Mouse (Mus musculus): Measurements from ENCODE around the gene Eid3.
A peak's percentile ranks its signal among the peaks of the same experiment; 100 is the strongest.

The Eid3 gene

GRCm38 (mm10) chr10:82860929-82861315 is 5.5 kb upstream of the Eid3 start:
- DNase-seq (ENCODE audit: low read depth, low spot score), result no peak

GRCm38 (mm10) chr10:82863106-82863680 is 3.2 kb upstream of the Eid3 start:
- DNase-seq (ENCODE audit: low read depth, low spot score), result no peak

GRCm38 (mm10) chr10:82863827-82864226 is 2.6 kb upstream of the Eid3 start:
- no peak for DNase-seq (ENCODE audit: low read depth, low spot score)

- DNase-seq (ENCODE audit: low read depth, low spot score), result no peak
Observed at GRCm38 (mm10) chr10:82866832-82867231, 406 bp downstream of the Eid3 start.

GRCm38 (mm10) chr10:82868418-82869086 is 2.1 kb downstream of the Eid3 start:
- no peak for DNase-seq (ENCODE audit: low read depth, low spot score)

- DNase-seq (ENCODE audit: low read depth, low spot score), result no peak
Observed at GRCm38 (mm10) chr10:82875446-82875845, 9.0 kb downstream of the Eid3 start.

- no peak for DNase-seq (ENCODE audit: low read depth, low spot score)
Observed at GRCm38 (mm10) chr10:82876076-82876796, 9.8 kb downstream of the Eid3 start.

GRCm38 (mm10) chr10:82887354-82887753 is 20.9 kb downstream of the Eid3 start:
- DNase-seq (ENCODE audit: low read depth, low spot score), result no peak

GRCm38 (mm10) chr10:82888576-82888975 is 22.1 kb downstream of the Eid3 start:
- no peak for DNase-seq (ENCODE audit: low read depth, low spot score)

GRCm38 (mm10) chr10:82889447-82889973 is 23.1 kb downstream of the Eid3 start:
- DNase-seq (ENCODE audit: low read depth, low spot score), result no peak

GRCm38 (mm10) chr10:82890936-82891335 is 24.5 kb downstream of the Eid3 start:
- DNase-seq (ENCODE audit: low read depth, low spot score), result no peak

GRCm38 (mm10) chr10:82891427-82891826 is 25.0 kb downstream of the Eid3 start:
- DNase-seq (ENCODE audit: low read depth, low spot score), result no peak

GRCm38 (mm10) chr10:82892442-82893055 is 26.1 kb downstream of the Eid3 start:
- no peak for DNase-seq (ENCODE audit: low read depth, low spot score)

- no peak for DNase-seq (ENCODE audit: low read depth, low spot score)
Observed at GRCm38 (mm10) chr10:82893872-82894650, 27.6 kb downstream of the Eid3 start.

GRCm38 (mm10) chr10:82897936-82898335 is 31.5 kb downstream of the Eid3 start:
- DNase-seq (ENCODE audit: low read depth, low spot score), result no peak

- DNase-seq (ENCODE audit: low read depth, low spot score), result no peak
Observed at GRCm38 (mm10) chr10:82898893-82899292, 32.5 kb downstream of the Eid3 start.

GRCm38 (mm10) chr10:82899810-82900421 is 33.5 kb downstream of the Eid3 start:
- no peak for DNase-seq (ENCODE audit: low read depth, low spot score)

- DNase-seq (ENCODE audit: low read depth, low spot score), result no peak
Observed at GRCm38 (mm10) chr10:82900546-82900945, 34.1 kb downstream of the Eid3 start.

GRCm38 (mm10) chr10:82901436-82901835 is 35.0 kb downstream of the Eid3 start:
- peak; percentile 54 for DNase-seq (ENCODE audit: low read depth, low spot score)

GRCm38 (mm10) chr10:82908526-82908925 is 42.1 kb downstream of the Eid3 start:
- no peak for DNase-seq (ENCODE audit: low read depth, low spot score)

- peak; percentile 59 for DNase-seq (ENCODE audit: low read depth, low spot score)
Observed at GRCm38 (mm10) chr10:82909382-82909781, 43.0 kb downstream of the Eid3 start.

Measured in embryo, embryonic 11.5 days (tissue).